Mouse (Mus musculus): ENCODE measurements at regions not wholly inside any gene's neighbourhood (a gene's known extent, or its start where the extent isn't known, plus 50 kb on each side); places are given as distances from the start of the nearest gene placed in this dataset.

- no peaks in the 10 kb centered on the region for H3K36me3 ChIP-seq
- no peaks in the 10 kb centered on the region for H3K4me1 ChIP-seq (replicated peaks)
- H3K27ac ChIP-seq = no peak overlapping the region
- H3K9me3 ChIP-seq = no peaks in the 10 kb centered on the region
- WGBS = 67% methylated on average over 4 of the region's 4 CpGs
- H3K27me3 ChIP-seq (replicated peaks) = no peaks in the 10 kb centered on the region
- ATAC-seq = no peak
- H3K4me2 ChIP-seq (replicated peaks) = no peak overlapping the region
- H3K4me3 ChIP-seq (replicated peaks) = no peak overlapping the region
- H3K9ac ChIP-seq = no peak overlapping the region
Observed at GRCm38 (mm10) chr16:85259838-85260237, 86.3 kb upstream of the App start.

DNA sequence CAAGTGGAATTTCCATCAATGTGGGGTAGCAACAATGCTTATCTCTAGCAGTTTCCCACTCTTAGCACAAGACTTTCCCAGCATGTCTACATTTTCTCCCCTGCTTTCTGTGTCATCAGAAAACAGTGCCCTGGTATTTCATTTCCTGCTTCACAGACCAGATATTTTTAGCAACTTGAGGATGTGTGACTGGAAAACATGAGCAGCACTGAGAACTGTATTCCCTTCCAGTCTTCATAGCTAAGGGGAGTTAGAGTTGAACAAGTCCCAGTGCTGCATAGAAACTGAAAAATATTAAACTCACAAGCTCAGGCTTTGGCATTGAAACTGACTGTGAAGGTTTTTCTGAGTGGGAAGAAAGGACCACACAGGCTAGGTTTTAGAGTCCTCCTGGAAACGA is 73.7 kb upstream of the App start:
- H3K36me3 ChIP-seq = no peaks in the 10 kb centered on the region
- 83% methylated on average over 1 of the region's 1 CpGs for WGBS
- no peaks in the 10 kb centered on the region for H3K4me1 ChIP-seq (replicated peaks)
- no peak overlapping the region for H3K4me2 ChIP-seq (replicated peaks)
- H3K27me3 ChIP-seq (replicated peaks) = no peaks in the 10 kb centered on the region
- no peak overlapping the region for H3K9ac ChIP-seq
- ATAC-seq = no peak
- no peak overlapping the region for H3K4me3 ChIP-seq (replicated peaks)
- H3K9me3 ChIP-seq = no peaks in the 10 kb centered on the region
- H3K27ac ChIP-seq = no peak overlapping the region

DNA sequence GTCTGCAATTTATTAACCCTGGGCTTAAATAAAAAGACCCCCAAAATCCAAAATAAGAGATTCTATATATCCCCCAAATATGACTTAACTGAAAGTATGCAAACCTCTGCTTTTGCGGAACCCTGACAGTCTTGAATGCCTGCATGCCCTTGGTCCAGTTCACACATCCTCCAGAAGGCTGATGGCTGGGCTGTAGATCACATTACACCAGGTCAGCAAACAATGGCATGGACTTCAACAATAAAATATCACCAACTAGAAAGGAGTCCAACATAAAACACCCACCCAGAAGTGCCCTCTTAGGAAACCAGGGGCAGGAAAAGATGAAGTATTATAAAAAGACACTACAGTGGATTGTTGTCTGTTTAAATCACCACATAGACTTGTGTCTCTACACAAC is 59.5 kb upstream of the App start:
- ATAC-seq = no peak
- no peaks in the 10 kb centered on the region for H3K27me3 ChIP-seq (replicated peaks)
- H3K4me3 ChIP-seq (replicated peaks) = no peak overlapping the region
- H3K4me2 ChIP-seq (replicated peaks) = no peak overlapping the region
- no peaks in the 10 kb centered on the region for H3K36me3 ChIP-seq
- 92% methylated on average over 1 of the region's 1 CpGs for WGBS
- no peaks in the 10 kb centered on the region for H3K4me1 ChIP-seq (replicated peaks)
- H3K27ac ChIP-seq = no peak overlapping the region
- no peak overlapping the region for H3K9ac ChIP-seq
- no peaks in the 10 kb centered on the region for H3K9me3 ChIP-seq

- Histone ChIP-seq H3K36me3 (no peaks in the 10 kb centered on the region), H3K4me3 (replicated peaks) (no peak overlapping the region), H3K27me3 (replicated peaks) (no peaks in the 10 kb centered on the region), H3K9ac (no peak overlapping the region), H3K4me2 (replicated peaks) (no peak overlapping the region), H3K4me1 (replicated peaks) (no peaks in the 10 kb centered on the region), H3K27ac (no peak overlapping the region), H3K9me3 (no peaks in the 10 kb centered on the region)
- 37% methylated on average over 6 of the region's 6 CpGs for WGBS
- ATAC-seq = no peak
Observed at GRCm38 (mm10) chr16:85231908-85232467, 58.4 kb upstream of the App start.

DNA sequence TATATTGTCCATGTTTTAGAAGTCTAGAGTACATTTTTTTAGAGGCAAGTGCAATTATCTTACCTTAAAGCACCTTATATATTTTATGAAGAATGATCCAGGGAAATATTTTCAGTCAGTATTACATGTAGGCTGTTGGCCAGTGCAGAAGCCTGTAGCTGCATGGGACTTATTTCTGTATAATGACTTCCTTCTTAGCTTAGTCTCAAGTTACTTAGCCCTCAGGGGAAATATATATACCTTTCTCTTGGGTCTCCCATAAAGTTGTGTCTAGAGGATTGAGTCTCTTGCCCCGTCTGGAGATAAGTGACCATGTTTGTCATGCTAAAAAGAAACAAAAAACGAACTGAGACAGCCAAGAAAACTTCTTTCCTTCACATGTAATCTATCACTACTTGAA is 57.8 kb upstream of the App start:
- Histone ChIP-seq H3K4me1 (replicated peaks) (no peaks in the 10 kb centered on the region), H3K27me3 (replicated peaks) (no peaks in the 10 kb centered on the region), H3K4me2 (replicated peaks) (no peak overlapping the region), H3K9ac (no peak overlapping the region), H3K4me3 (replicated peaks) (no peak overlapping the region), H3K36me3 (no peaks in the 10 kb centered on the region), H3K27ac (no peak overlapping the region), H3K9me3 (no peaks in the 10 kb centered on the region)
- no peak for ATAC-seq
- WGBS = 43% methylated on average over 2 of the region's 2 CpGs

GRCm38 (mm10) chr16:85224325-85224724 is 50.8 kb upstream of the App start:
- Histone ChIP-seq H3K4me2 (replicated peaks) (no peak overlapping the region), H3K4me3 (replicated peaks) (no peak overlapping the region), H3K27ac (no peak overlapping the region), H3K9ac (no peak overlapping the region), H3K27me3 (replicated peaks) (no peaks in the 10 kb centered on the region), H3K36me3 (no peaks in the 10 kb centered on the region), H3K9me3 (no peaks in the 10 kb centered on the region), H3K4me1 (replicated peaks) (no peaks in the 10 kb centered on the region)
- no peak for ATAC-seq
- 75% methylated on average over 2 of the region's 2 CpGs for WGBS

All from intestine, embryonic 15.5 days (tissue).